Mouse (Mus musculus): ENCODE measurements at regions not wholly inside any gene's neighbourhood (a gene's known extent, or its start where the extent isn't known, plus 50 kb on each side); places are given as distances from the start of the nearest gene placed in this dataset.

DNA sequence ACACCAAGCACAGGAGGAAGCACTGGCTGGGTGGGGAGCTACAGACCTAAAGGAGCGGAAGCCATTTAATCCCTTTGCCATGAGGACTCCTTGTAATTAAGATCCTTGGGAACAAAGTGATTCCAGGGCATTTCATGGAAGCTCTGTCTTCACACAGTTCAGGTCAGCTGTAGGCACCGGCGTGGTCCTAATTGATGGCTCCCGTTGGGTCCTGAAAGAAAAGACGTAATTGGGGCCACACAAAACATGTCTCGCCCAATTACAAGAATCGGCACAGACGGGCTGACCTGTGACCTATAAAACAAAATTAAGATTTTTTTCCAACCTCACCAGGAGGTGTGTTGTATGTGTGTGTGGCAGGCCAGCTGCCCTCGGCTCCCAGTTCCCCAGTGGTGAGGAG is 232.3 kb upstream of the Dio3 start:
- H3K27ac ChIP-seq (ENCODE audit: insufficient read depth, low read length), result no peak overlapping the region
- H3K4me1 ChIP-seq (ENCODE audit: control insufficient read depth, insufficient read depth, low read length), result peaks cover 2% of the 10 kb centered on the region; the same call in 1 of the 2 replicates
- TF ChIP-seq POLR2A (IDR thresholded peaks at IDR 0.05; ENCODE audit: extremely low read depth, insufficient read depth, low read length) (no peak), CTCF (IDR thresholded peaks at IDR 0.05; ENCODE audit: extremely low read depth, insufficient read depth, low read length) (no peak)

GRCm38 (mm10) chr12:110047466-110048250 is 231.2 kb upstream of the Dio3 start:
- no peak overlapping the region for H3K4me3 ChIP-seq (ENCODE audit: insufficient read depth, low read length)
- peaks cover 2% of the 10 kb centered on the region; the same call in 1 of the 2 replicates for H3K4me1 ChIP-seq (ENCODE audit: control insufficient read depth, insufficient read depth, low read length)
- H3K27ac ChIP-seq (ENCODE audit: insufficient read depth, low read length), result no peak overlapping the region
- TF ChIP-seq CTCF (IDR thresholded peaks at IDR 0.05; ENCODE audit: extremely low read depth, insufficient read depth, low read length), result no peak
- TF ChIP-seq POLR2A (IDR thresholded peaks at IDR 0.05; ENCODE audit: extremely low read depth, insufficient read depth, low read length), result no peak

More for the DNA sequence above, 232.3 kb upstream of the Dio3 start:
- H3K4me3 ChIP-seq (ENCODE audit: insufficient read depth, low read length), result no peak overlapping the region

DNA sequence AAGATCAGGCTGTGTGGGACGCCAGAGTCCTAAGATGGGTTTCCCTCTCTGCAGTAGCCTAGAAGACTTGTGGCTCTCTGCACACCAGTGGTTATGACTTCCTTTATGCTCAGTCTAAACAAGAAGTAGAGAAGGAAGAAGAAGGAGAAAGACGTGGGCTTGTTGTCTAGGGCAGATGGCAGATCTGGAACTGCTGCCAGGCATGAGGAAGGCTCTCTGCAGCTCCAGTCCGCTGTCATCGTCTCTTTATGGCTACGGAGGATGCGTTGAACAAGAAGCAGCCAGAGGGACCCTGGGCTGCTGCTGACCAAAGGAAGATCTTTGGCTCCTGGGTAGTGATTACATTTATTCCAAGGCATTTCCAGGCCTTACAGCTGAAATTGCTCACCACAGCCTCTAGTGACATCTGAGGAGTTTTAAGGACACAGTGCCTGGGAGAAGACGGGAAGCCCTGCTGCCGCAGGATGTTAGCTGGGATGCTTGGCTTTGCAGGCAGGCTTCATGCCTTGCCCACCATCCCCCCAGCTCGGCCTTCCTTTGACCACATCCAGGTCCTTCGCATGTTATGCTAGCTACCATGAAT is 229.6 kb upstream of the Dio3 start:
- no peak overlapping the region for H3K27ac ChIP-seq (ENCODE audit: insufficient read depth, low read length)
- H3K4me3 ChIP-seq (ENCODE audit: insufficient read depth, low read length), result no peak overlapping the region
- H3K4me1 ChIP-seq (ENCODE audit: control insufficient read depth, insufficient read depth, low read length), result peaks cover 2% of the 10 kb centered on the region; the same call in 1 of the 2 replicates
- TF ChIP-seq POLR2A (IDR thresholded peaks at IDR 0.05; ENCODE audit: extremely low read depth, insufficient read depth, low read length), result no peak
- TF ChIP-seq CTCF (IDR thresholded peaks at IDR 0.05; ENCODE audit: extremely low read depth, insufficient read depth, low read length), result no peak

DNA sequence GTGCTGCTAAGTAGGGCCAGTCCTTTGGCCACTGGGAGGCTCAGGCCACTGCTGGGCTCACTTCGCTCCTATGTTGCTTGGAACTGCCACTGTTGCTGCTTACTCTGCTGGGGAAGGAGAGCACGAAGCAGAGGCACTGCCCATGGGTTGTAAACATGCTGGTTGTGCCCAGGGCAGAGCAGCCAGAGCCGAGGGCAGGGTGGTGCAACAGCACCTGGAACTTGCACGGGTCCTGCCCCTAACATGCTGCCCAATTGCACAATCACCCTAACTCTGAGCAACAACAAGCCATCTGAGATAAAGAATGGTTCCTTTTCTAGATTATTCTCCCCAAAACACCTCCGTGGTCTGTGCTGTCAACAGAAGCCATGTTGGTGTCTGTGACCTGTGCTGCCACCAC is 219.5 kb upstream of the Dio3 start:
- Histone ChIP-seq H3K4me1 (ENCODE audit: control insufficient read depth, insufficient read depth, low read length) (no peaks in the 10 kb centered on the region), H3K27ac (ENCODE audit: insufficient read depth, low read length) (no peak overlapping the region), H3K4me3 (ENCODE audit: insufficient read depth, low read length) (no peak overlapping the region)
- no peak for TF ChIP-seq CTCF (IDR thresholded peaks at IDR 0.05; ENCODE audit: extremely low read depth, insufficient read depth, low read length)
- no peak for TF ChIP-seq POLR2A (IDR thresholded peaks at IDR 0.05; ENCODE audit: extremely low read depth, insufficient read depth, low read length)

- TF ChIP-seq CTCF (IDR thresholded peaks at IDR 0.05; ENCODE audit: extremely low read depth, insufficient read depth, low read length), result no peak
- TF ChIP-seq POLR2A (IDR thresholded peaks at IDR 0.05; ENCODE audit: extremely low read depth, insufficient read depth, low read length), result no peak
- Histone ChIP-seq H3K27ac (ENCODE audit: insufficient read depth, low read length) (no peak overlapping the region), H3K4me3 (ENCODE audit: insufficient read depth, low read length) (no peak overlapping the region), H3K4me1 (ENCODE audit: control insufficient read depth, insufficient read depth, low read length) (no peaks in the 10 kb centered on the region)
Measured at GRCm38 (mm10) chr12:110061961-110062360, 216.9 kb upstream of the Dio3 start.

GRCm38 (mm10) chr12:110063013-110063412 is 215.9 kb upstream of the Dio3 start:
- no peak overlapping the region for H3K4me3 ChIP-seq (ENCODE audit: insufficient read depth, low read length)
- H3K27ac ChIP-seq (ENCODE audit: insufficient read depth, low read length), result no peak overlapping the region
- TF ChIP-seq CTCF (IDR thresholded peaks at IDR 0.05; ENCODE audit: extremely low read depth, insufficient read depth, low read length) (0 out of 2 replicates have a peak, but pooled peaks have one; percentile 7), POLR2A (IDR thresholded peaks at IDR 0.05; ENCODE audit: extremely low read depth, insufficient read depth, low read length) (no peak)
- no peaks in the 10 kb centered on the region for H3K4me1 ChIP-seq (ENCODE audit: control insufficient read depth, insufficient read depth, low read length)

DNA sequence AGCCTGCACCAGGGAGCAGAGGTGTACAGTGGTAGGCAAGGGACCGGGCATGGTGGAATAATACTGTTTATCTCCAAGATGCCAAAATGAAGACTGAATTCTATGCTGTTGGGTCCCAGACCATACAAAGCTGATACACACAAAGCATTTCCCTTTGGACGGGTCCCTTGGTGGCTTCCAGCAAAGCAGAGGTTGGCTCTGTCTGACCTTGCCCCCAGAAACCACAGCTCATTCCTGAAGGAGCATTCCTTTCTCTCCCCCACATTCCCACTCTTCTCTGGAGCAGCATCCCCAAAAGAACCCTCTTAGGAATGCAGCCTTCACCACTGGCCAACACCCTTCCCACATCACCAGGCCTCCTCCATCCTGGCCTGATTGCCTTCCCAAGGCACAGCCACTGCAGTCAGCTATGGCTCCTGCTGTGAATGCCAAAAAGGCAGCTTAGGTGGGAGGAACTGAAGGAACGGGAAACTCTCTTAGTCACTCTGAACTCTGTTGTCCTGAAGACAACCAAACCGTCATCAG is 212.4 kb upstream of the Dio3 start:
- Histone ChIP-seq H3K4me3 (ENCODE audit: insufficient read depth, low read length) (no peak overlapping the region), H3K27ac (ENCODE audit: insufficient read depth, low read length) (no peak overlapping the region), H3K4me1 (ENCODE audit: control insufficient read depth, insufficient read depth, low read length) (no peaks in the 10 kb centered on the region)
- no peak for TF ChIP-seq POLR2A (IDR thresholded peaks at IDR 0.05; ENCODE audit: extremely low read depth, insufficient read depth, low read length)
- TF ChIP-seq CTCF (IDR thresholded peaks at IDR 0.05; ENCODE audit: extremely low read depth, insufficient read depth, low read length), result no peak

DNA sequence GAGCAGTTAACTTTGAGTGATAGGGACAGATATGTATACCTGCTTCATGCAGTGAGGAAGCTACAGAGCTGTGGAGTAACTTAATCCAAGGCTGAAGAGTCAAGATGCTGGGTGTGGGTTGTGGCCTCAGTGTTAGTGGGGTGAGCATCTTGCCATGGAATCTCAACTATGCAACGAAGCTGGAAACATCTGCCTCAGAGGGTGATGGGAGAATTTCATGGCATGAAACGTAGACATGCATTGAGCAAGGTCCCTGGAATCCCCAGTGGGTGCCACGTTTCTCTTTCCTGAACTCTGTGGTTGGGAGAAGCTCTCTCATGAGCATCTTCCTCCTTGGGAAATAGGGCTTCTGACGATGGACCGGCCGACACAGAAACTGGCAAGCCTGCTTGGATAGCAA is 208.4 kb upstream of the Dio3 start:
- TF ChIP-seq POLR2A (IDR thresholded peaks at IDR 0.05; ENCODE audit: extremely low read depth, insufficient read depth, low read length), result no peak
- TF ChIP-seq CTCF (IDR thresholded peaks at IDR 0.05; ENCODE audit: extremely low read depth, insufficient read depth, low read length), result no peak
- Histone ChIP-seq H3K4me1 (ENCODE audit: control insufficient read depth, insufficient read depth, low read length) (no peaks in the 10 kb centered on the region), H3K4me3 (ENCODE audit: insufficient read depth, low read length) (no peak overlapping the region), H3K27ac (ENCODE audit: insufficient read depth, low read length) (no peak overlapping the region)

DNA sequence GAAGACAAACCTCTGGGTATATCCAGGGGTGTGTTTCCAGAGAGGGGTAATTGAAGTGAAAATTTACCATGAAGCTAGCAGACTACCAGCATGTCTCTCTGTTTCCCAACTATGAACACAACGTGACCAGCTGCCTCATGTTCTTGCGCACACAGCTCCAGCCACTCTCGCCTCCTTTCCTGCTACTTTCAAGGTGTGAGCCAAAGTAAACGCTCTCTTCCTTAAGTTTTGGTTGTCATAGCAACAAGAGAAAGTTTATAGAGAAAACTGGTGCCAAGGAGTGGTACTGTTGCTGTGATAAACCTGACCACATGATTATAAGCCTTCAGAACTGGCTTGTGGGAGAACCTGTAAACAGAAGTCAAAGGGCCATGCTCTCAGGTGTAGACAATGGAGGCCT is 207.0 kb upstream of the Dio3 start:
- Histone ChIP-seq H3K27ac (ENCODE audit: insufficient read depth, low read length) (no peak overlapping the region), H3K4me3 (ENCODE audit: insufficient read depth, low read length) (no peak overlapping the region), H3K4me1 (ENCODE audit: control insufficient read depth, insufficient read depth, low read length) (no peaks in the 10 kb centered on the region)
- TF ChIP-seq POLR2A (IDR thresholded peaks at IDR 0.05; ENCODE audit: extremely low read depth, insufficient read depth, low read length), result no peak
- no peak for TF ChIP-seq CTCF (IDR thresholded peaks at IDR 0.05; ENCODE audit: extremely low read depth, insufficient read depth, low read length)

DNA sequence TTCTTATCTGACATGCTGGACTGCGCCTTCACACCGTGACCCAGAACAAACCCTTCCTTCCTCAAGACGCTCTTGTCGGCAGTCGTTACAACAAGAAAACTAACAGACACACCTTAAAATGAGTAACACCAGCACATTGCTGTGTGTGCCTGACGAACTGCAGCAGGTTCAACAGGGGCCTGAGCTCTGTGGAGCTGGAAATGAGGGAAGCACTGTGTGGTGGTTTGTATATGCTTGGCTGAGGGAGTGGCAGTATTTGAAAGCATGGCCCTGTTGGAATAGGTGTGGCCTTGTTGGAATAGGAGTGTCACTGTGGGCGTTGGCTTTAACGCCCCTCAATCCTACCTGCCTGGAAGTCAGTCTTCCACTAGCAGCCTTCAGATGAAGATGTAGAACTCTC is 203.9 kb upstream of the Dio3 start:
- Histone ChIP-seq H3K4me3 (ENCODE audit: insufficient read depth, low read length) (no peak overlapping the region), H3K27ac (ENCODE audit: insufficient read depth, low read length) (no peak overlapping the region), H3K4me1 (ENCODE audit: control insufficient read depth, insufficient read depth, low read length) (no peaks in the 10 kb centered on the region)
- TF ChIP-seq CTCF (IDR thresholded peaks at IDR 0.05; ENCODE audit: extremely low read depth, insufficient read depth, low read length) (no peak), POLR2A (IDR thresholded peaks at IDR 0.05; ENCODE audit: extremely low read depth, insufficient read depth, low read length) (no peak)

Data from cortical plate, adult 2 months (tissue).